Mouse (Mus musculus) forebrain, embryonic 10.5 days (tissue): ENCODE measurements around the gene Afap1. TPM values are rescaled to one million over a fixed set of nuclear protein-coding genes. Genes with fewer than 3 reads are reported as not detected.

ENCODE experiments used
- DNase-seq: peaks from one replicate; pipeline ENCODE4 v3.0.0-alpha.2; 2017; ENCODE audit warnings: low spot score; ENCODE audit errors: extremely low spot score
- H3K27ac ChIP-seq: fragments of 300-500 bp; sonication (generic); 2 replicates; pipeline ENCODE4 v1.5.1; 2016; ENCODE audit warnings: mild to moderate bottlenecking
- H3K27me3 ChIP-seq: fragments of 300-500 bp; sonication (generic); 2 replicates; pipeline ENCODE4 v1.6.1; 2016; ENCODE audit warnings: mild to moderate bottlenecking; ENCODE audit not compliant: poor library complexity, severe bottlenecking
- H3K36me3 ChIP-seq: fragments of 300-500 bp; sonication (generic); replicated peaks from 2 replicates; pipeline ENCODE4 v1.6.1; 2016; ENCODE audit warnings: mild to moderate bottlenecking, moderate library complexity
- H3K4me1 ChIP-seq: fragments of 300-500 bp; sonication (generic); 2 replicates; pipeline ENCODE4 v1.6.1; 2016
- H3K4me3 ChIP-seq: fragments of 300-500 bp; sonication (generic); 2 replicates; pipeline ENCODE4 v1.5.1; 2016; ENCODE audit warnings: mild to moderate bottlenecking, moderate library complexity
- H3K9me3 ChIP-seq: fragments of 300-500 bp; sonication (generic); 2 replicates; pipeline ENCODE4 v1.6.1; 2016; ENCODE audit warnings: mild to moderate bottlenecking, moderate library complexity
- WGBS: fragments of 180-500 bp; shearing (Covaris S2); methylation state at CpG from one replicate; pipeline ENCODE4 v1.1.7; 2016; 5-methylcytosine and 5-hydroxymethylcytosine counted together
- polyA plus RNA-seq: library from polyadenylated mRNA; unstranded; fragments of >200 nt; fragmentation: Nextera tagmentation; extraction: Ambion mirVana; gene quantifications from 2 replicates; pipeline ENCODE4 v1.2.1, GENCODE M21; 2016

Afap1 gene
- polyA plus RNA-seq, 1 experiment from 2014 or later = 14.3 TPM

GRCm38 (mm10) chr5:35970380-35971105 lies 77.4 kb downstream of the Afap1 start:
- Histone ChIP-seq H3K27ac (peak overlapping the region; percentile 6; the same call in 1 of the 2 replicates), H3K36me3 (peaks cover 54% of the 10 kb centered on the region), H3K4me3 (no peak overlapping the region), H3K27me3 (no peaks in the 10 kb centered on the region), H3K4me1 (peaks cover 9% of the 10 kb centered on the region), H3K9me3 (peaks cover 3% of the 10 kb centered on the region; the same call in 1 of the 2 replicates)
- no peak for DNase-seq
- 66% methylated on average over 12 of the region's 12 CpGs for WGBS

GRCm38 (mm10) chr5:35971841-35972578 lies 78.9 kb downstream of the Afap1 start:
- Histone ChIP-seq H3K4me1 (peaks cover 9% of the 10 kb centered on the region), H3K9me3 (no peaks in the 10 kb centered on the region), H3K36me3 (peaks cover 50% of the 10 kb centered on the region), H3K27me3 (no peaks in the 10 kb centered on the region), H3K27ac (no peak overlapping the region), H3K4me3 (no peak overlapping the region)
- peak; percentile 57 for DNase-seq
- WGBS = 63% methylated on average over 10 of the region's 10 CpGs

GRCm38 (mm10) chr5:35972739-35973138 lies 79.6 kb downstream of the Afap1 start:
- WGBS = 80% methylated on average over 7 of the region's 7 CpGs
- peaks cover 9% of the 10 kb centered on the region for H3K4me1 ChIP-seq
- no peak for DNase-seq
- no peaks in the 10 kb centered on the region for H3K27me3 ChIP-seq
- H3K27ac ChIP-seq = no peak overlapping the region
- peaks cover 50% of the 10 kb centered on the region for H3K36me3 ChIP-seq
- H3K4me3 ChIP-seq = no peak overlapping the region
- H3K9me3 ChIP-seq = no peaks in the 10 kb centered on the region

GRCm38 (mm10) chr5:35973800-35974199 lies 80.7 kb downstream of the Afap1 start:
- H3K36me3 ChIP-seq = peaks cover 46% of the 10 kb centered on the region
- H3K27me3 ChIP-seq = no peaks in the 10 kb centered on the region
- H3K9me3 ChIP-seq = no peaks in the 10 kb centered on the region
- H3K27ac ChIP-seq = no peak overlapping the region
- H3K4me1 ChIP-seq = peaks cover 9% of the 10 kb centered on the region
- 94% methylated on average over 12 of the region's 12 CpGs for WGBS
- no peak overlapping the region for H3K4me3 ChIP-seq
- DNase-seq = no peak

GRCm38 (mm10) chr5:35974265-35974664 lies 81.1 kb downstream of the Afap1 start:
- no peak overlapping the region for H3K4me3 ChIP-seq
- DNase-seq = no peak
- H3K36me3 ChIP-seq = peaks cover 47% of the 10 kb centered on the region
- no peaks in the 10 kb centered on the region for H3K9me3 ChIP-seq
- 89% methylated on average over 15 of the region's 15 CpGs for WGBS
- no peaks in the 10 kb centered on the region for H3K27me3 ChIP-seq
- no peak overlapping the region for H3K27ac ChIP-seq
- peaks cover 9% of the 10 kb centered on the region for H3K4me1 ChIP-seq

- WGBS = 21% methylated on average over 5 of the region's 5 CpGs
- peaks cover 37% of the 10 kb centered on the region for H3K36me3 ChIP-seq
- H3K27ac ChIP-seq = no peak overlapping the region
Measured at GRCm38 (mm10) chr5:35975681-35976080, 82.6 kb downstream of the Afap1 start.

GRCm38 (mm10) chr5:35980542-35980941 lies 87.4 kb downstream of the Afap1 start:
- H3K4me1 ChIP-seq = no peaks in the 10 kb centered on the region
- no peaks in the 10 kb centered on the region for H3K27me3 ChIP-seq
- H3K9me3 ChIP-seq = no peaks in the 10 kb centered on the region
- peaks cover 43% of the 10 kb centered on the region for H3K36me3 ChIP-seq
- H3K27ac ChIP-seq = no peak overlapping the region
- DNase-seq = no peak
- WGBS = 87% methylated on average over 5 of the region's 5 CpGs
- H3K4me3 ChIP-seq = no peak overlapping the region

More at GRCm38 (mm10) chr5:35975681-35976080, 82.6 kb downstream of the Afap1 start:
- H3K4me3 ChIP-seq = no peak overlapping the region
- peaks cover 2% of the 10 kb centered on the region for H3K4me1 ChIP-seq
- no peaks in the 10 kb centered on the region for H3K27me3 ChIP-seq
- no peaks in the 10 kb centered on the region for H3K9me3 ChIP-seq
- DNase-seq = peak; percentile 60

- H3K4me3 ChIP-seq = no peak overlapping the region
- H3K4me1 ChIP-seq = no peaks in the 10 kb centered on the region
- no peaks in the 10 kb centered on the region for H3K9me3 ChIP-seq
- peaks cover 44% of the 10 kb centered on the region for H3K36me3 ChIP-seq
- H3K27ac ChIP-seq = no peak overlapping the region
- WGBS = 88% methylated on average over 5 of the region's 5 CpGs
- DNase-seq = no peak
- H3K27me3 ChIP-seq = no peaks in the 10 kb centered on the region
Measured at GRCm38 (mm10) chr5:35981341-35981740, 88.2 kb downstream of the Afap1 start.

- H3K9me3 ChIP-seq = no peaks in the 10 kb centered on the region
- H3K4me3 ChIP-seq = no peak overlapping the region
- 44% methylated on average over 4 of the region's 4 CpGs for WGBS
- no peaks in the 10 kb centered on the region for H3K27me3 ChIP-seq
- DNase-seq = peak; percentile 76
- no peaks in the 10 kb centered on the region for H3K4me1 ChIP-seq
- no peak overlapping the region for H3K27ac ChIP-seq
- H3K36me3 ChIP-seq = peaks cover 44% of the 10 kb centered on the region
Measured at GRCm38 (mm10) chr5:35981976-35982375, 88.9 kb downstream of the Afap1 start.

GRCm38 (mm10) chr5:35985611-35986010 lies 92.5 kb downstream of the Afap1 start:
- H3K27ac ChIP-seq = no peak overlapping the region
- H3K27me3 ChIP-seq = no peaks in the 10 kb centered on the region
- H3K9me3 ChIP-seq = no peaks in the 10 kb centered on the region
- H3K36me3 ChIP-seq = peaks cover 61% of the 10 kb centered on the region
- H3K4me3 ChIP-seq = no peak overlapping the region
- 94% methylated on average over 8 of the region's 8 CpGs for WGBS
- no peaks in the 10 kb centered on the region for H3K4me1 ChIP-seq
- no peak for DNase-seq

- Histone ChIP-seq H3K9me3 (no peaks in the 10 kb centered on the region), H3K4me3 (no peak overlapping the region), H3K27ac (no peak overlapping the region), H3K36me3 (peaks cover 67% of the 10 kb centered on the region), H3K4me1 (no peaks in the 10 kb centered on the region), H3K27me3 (no peaks in the 10 kb centered on the region)
- no peak for DNase-seq
- whole genome bisulfite sequencing = 86% methylated on average over 8 of the region's 8 CpGs
Measured at GRCm38 (mm10) chr5:35988085-35988484, 95.0 kb downstream of the Afap1 start.

GRCm38 (mm10) chr5:35989506-35989905 lies 96.4 kb downstream of the Afap1 start:
- H3K9me3 ChIP-seq = no peaks in the 10 kb centered on the region
- H3K27ac ChIP-seq = no peak overlapping the region
- peaks cover 71% of the 10 kb centered on the region for H3K36me3 ChIP-seq
- H3K27me3 ChIP-seq = no peaks in the 10 kb centered on the region
- no peak for DNase-seq
- no peaks in the 10 kb centered on the region for H3K4me1 ChIP-seq
- 79% methylated on average over 6 of the region's 6 CpGs for WGBS
- no peak overlapping the region for H3K4me3 ChIP-seq
